Mouse (Mus musculus): ENCODE results near the gene Crabp2. TPM values are rescaled to one million over a fixed set of nuclear protein-coding genes. Genes with fewer than 3 reads are reported as not detected.

Crabp2 gene
- polyA plus RNA-seq, 1 experiment, result 67.6 TPM

DNA sequence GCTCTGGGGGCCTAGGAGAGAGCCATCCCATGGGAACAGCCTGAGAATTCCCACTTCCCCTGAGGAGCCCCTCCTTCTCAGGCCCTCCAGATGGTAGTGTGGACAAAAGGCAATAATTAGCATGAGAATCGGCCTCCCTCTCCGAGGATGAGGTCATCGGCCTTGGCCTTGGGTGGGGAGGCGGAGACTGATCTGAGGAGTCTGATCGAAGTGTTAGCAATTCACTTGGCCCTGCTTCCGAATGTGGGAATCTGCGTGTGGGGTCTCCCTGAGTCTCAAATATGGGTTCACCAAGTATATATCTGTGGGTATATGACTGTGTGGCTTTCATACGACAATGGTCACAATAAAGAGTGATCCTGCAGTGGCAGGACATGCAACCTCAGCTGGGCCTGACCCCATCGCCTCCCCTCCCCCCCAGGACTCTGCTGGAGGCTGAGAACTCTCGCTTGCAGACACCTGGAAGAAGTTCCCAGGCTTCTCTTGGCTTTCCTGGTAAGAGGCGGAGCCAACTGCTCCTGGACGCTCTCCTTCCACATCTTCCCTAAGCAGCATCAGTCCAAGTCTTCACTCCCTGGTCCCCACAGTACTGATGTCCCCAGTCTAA lies 26.0 kb downstream of the Crabp2 start:
- TF ChIP-seq POLR2AphosphoS2 (IDR thresholded peaks at IDR 0.05; ENCODE audit: insufficient read length, low read depth) (peak; percentile 22), POLR2A (IDR thresholded peaks at IDR 0.05; ENCODE audit: insufficient read length, low read depth) (peak; percentile 1), USF1 (IDR thresholded peaks at IDR 0.05; ENCODE audit: low read depth) (no peak), TCF3 (IDR thresholded peaks at IDR 0.05; ENCODE audit: insufficient read length, low read depth) (no peak), CEBPB (IDR thresholded peaks at IDR 0.05; ENCODE audit: insufficient read depth, poor library complexity, severe bottlenecking) (no peak), MAX (IDR thresholded peaks at IDR 0.05; ENCODE audit: low read depth) (no peak), MYOG (IDR thresholded peaks at IDR 0.05; ENCODE audit: control insufficient read depth in 1 of 3, insufficient read depth in 1 of 3, insufficient read length in 2 of 3, low read depth in 2 of 3) (peak in 1 of 3 experiments; percentile 18), REST (IDR thresholded peaks at IDR 0.05; ENCODE audit: insufficient read depth, insufficient read length) (no peak), SRF (IDR thresholded peaks at IDR 0.05; ENCODE audit: control insufficient read depth, insufficient read length, low read depth) (no peak), TCF12 (IDR thresholded peaks at IDR 0.05; ENCODE audit: insufficient read depth, poor library complexity, severe bottlenecking) (no peak), E2F4 (IDR thresholded peaks at IDR 0.05; ENCODE audit: insufficient read depth) (no peak), MYOD1 (IDR thresholded peaks at IDR 0.05; ENCODE audit: control insufficient read depth in 1 of 3, insufficient read length in 2 of 3, low read depth in 2 of 3) (peak in 1 of 3 experiments; percentile 0)
- Histone ChIP-seq H3K36me3 (ENCODE audit: control insufficient read depth, insufficient read depth) (peaks cover 44% of the 10 kb centered on the region), H3K4me2 (ENCODE audit: low read depth) (peak overlapping the region; percentile 82), H3K4me3 (peak overlapping the region; percentile 100), H3K79me2 (ENCODE audit: control insufficient read depth, insufficient read depth) (peaks cover 57% of the 10 kb centered on the region), H3K27me3 (ENCODE audit: control insufficient read depth, insufficient read depth, insufficient read length) (no peaks in the 10 kb centered on the region), H3ac (ENCODE audit: control insufficient read depth, insufficient read length) (peak overlapping the region; percentile 98)

DNA sequence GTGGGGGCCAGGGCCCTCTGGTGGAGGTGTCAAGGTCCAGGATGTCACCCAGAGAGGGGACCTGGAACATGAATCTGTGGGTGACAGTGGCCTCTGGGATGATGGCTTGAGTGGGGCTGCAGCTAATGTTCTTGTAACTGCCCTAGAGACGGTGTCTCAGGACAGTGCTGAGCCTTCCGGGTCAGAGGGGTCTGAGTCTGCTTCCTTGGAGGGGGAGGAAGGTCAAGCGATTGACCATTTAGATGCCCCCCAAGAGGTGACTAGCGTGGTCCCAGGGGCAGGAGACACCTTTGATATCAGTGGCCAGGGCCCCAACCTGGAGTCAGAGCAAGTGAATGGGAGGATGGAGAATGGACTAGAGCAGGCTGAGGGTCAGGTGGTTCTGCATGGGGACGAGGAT lies 31.0 kb downstream of the Crabp2 start:
- Histone ChIP-seq H3ac (ENCODE audit: control insufficient read depth, insufficient read length) (no peak overlapping the region), H3K4me2 (ENCODE audit: low read depth) (no peak overlapping the region), H3K4me3 (no peak overlapping the region), H3K36me3 (ENCODE audit: control insufficient read depth, insufficient read depth) (peaks cover 35% of the 10 kb centered on the region), H3K79me2 (ENCODE audit: control insufficient read depth, insufficient read depth) (peaks cover 26% of the 10 kb centered on the region), H3K27me3 (ENCODE audit: control insufficient read depth, insufficient read depth, insufficient read length) (no peaks in the 10 kb centered on the region)
- TF ChIP-seq MYOG (IDR thresholded peaks at IDR 0.05; ENCODE audit: control insufficient read depth in 1 of 3, insufficient read depth in 1 of 3, insufficient read length in 2 of 3, low read depth in 2 of 3), result no peak
- peak; percentile 60 for TF ChIP-seq POLR2AphosphoS2 (IDR thresholded peaks at IDR 0.05; ENCODE audit: insufficient read length, low read depth)
- no peak for TF ChIP-seq MYOD1 (IDR thresholded peaks at IDR 0.05; ENCODE audit: control insufficient read depth in 1 of 3, insufficient read length in 2 of 3, low read depth in 2 of 3)
- TF ChIP-seq CEBPB (IDR thresholded peaks at IDR 0.05; ENCODE audit: insufficient read depth, poor library complexity, severe bottlenecking), result no peak

- TF ChIP-seq POLR2AphosphoS2 (IDR thresholded peaks at IDR 0.05; ENCODE audit: insufficient read length, low read depth) (peak; percentile 73), SRF (IDR thresholded peaks at IDR 0.05; ENCODE audit: control insufficient read depth, insufficient read length, low read depth) (no peak)
- H3K4me3 ChIP-seq, result no peak overlapping the region
- peaks cover 30% of the 10 kb centered on the region for H3K36me3 ChIP-seq (ENCODE audit: control insufficient read depth, insufficient read depth)
- H3ac ChIP-seq (ENCODE audit: control insufficient read depth, insufficient read length), result no peak overlapping the region
- H3K27me3 ChIP-seq (ENCODE audit: control insufficient read depth, insufficient read depth, insufficient read length), result no peaks in the 10 kb centered on the region
- H3K4me2 ChIP-seq (ENCODE audit: low read depth), result no peak overlapping the region
- peaks cover 20% of the 10 kb centered on the region for H3K79me2 ChIP-seq (ENCODE audit: control insufficient read depth, insufficient read depth)
Measured at GRCm38 (mm10) chr3:87980085-87980484, 31.6 kb downstream of the Crabp2 start.

DNA sequence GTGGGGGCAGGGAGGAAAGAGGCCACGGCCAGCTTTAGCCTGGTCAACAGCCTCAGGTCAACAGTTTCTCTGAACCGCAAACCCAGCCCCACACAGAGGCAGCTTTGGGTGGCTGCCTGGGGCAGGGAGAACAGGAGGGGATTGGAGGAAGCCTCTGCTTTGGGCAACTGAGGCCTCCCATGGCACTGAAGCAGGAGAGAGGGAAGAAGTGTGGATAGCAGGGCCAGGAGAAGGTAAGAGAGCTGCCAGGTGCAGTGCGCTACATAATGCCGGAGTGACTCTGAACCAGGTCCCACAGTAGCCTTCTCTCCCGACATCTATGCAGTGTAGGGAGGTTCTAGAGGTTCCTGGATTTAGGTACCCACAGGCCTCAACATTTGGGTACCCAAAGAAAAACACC lies 32.3 kb downstream of the Crabp2 start:
- Histone ChIP-seq H3ac (ENCODE audit: control insufficient read depth, insufficient read length) (no peak overlapping the region), H3K4me3 (no peak overlapping the region), H3K4me2 (ENCODE audit: low read depth) (no peak overlapping the region), H3K36me3 (ENCODE audit: control insufficient read depth, insufficient read depth) (peaks cover 23% of the 10 kb centered on the region), H3K27me3 (ENCODE audit: control insufficient read depth, insufficient read depth, insufficient read length) (no peaks in the 10 kb centered on the region), H3K79me2 (ENCODE audit: control insufficient read depth, insufficient read depth) (peaks cover 14% of the 10 kb centered on the region)
- TF ChIP-seq POLR2AphosphoS2 (IDR thresholded peaks at IDR 0.05; ENCODE audit: insufficient read length, low read depth) (peak; percentile 81), MYOG (IDR thresholded peaks at IDR 0.05; ENCODE audit: control insufficient read depth in 1 of 3, insufficient read depth in 1 of 3, insufficient read length in 2 of 3, low read depth in 2 of 3) (no peak)

GRCm38 (mm10) chr3:87981214-87981760 lies 32.8 kb downstream of the Crabp2 start:
- Histone ChIP-seq H3K79me2 (ENCODE audit: control insufficient read depth, insufficient read depth) (peaks cover 8% of the 10 kb centered on the region), H3K36me3 (ENCODE audit: control insufficient read depth, insufficient read depth) (peaks cover 17% of the 10 kb centered on the region), H3K27me3 (ENCODE audit: control insufficient read depth, insufficient read depth, insufficient read length) (no peaks in the 10 kb centered on the region), H3K4me3 (no peak overlapping the region), H3K4me2 (ENCODE audit: low read depth) (no peak overlapping the region), H3ac (ENCODE audit: control insufficient read depth, insufficient read length) (no peak overlapping the region)
- no peak for TF ChIP-seq POLR2A (IDR thresholded peaks at IDR 0.05; ENCODE audit: insufficient read length, low read depth)
- no peak for TF ChIP-seq MAX (IDR thresholded peaks at IDR 0.05; ENCODE audit: low read depth)
- peak; percentile 94 for TF ChIP-seq POLR2AphosphoS2 (IDR thresholded peaks at IDR 0.05; ENCODE audit: insufficient read length, low read depth)
- TF ChIP-seq E2F4 (IDR thresholded peaks at IDR 0.05; ENCODE audit: insufficient read depth), result no peak
- no peak for TF ChIP-seq USF1 (IDR thresholded peaks at IDR 0.05; ENCODE audit: low read depth)

All from myocyte (in vitro differentiated cells).